ENCODE assay signal across 12 mouse cellular contexts in the genomic region with DNA sequence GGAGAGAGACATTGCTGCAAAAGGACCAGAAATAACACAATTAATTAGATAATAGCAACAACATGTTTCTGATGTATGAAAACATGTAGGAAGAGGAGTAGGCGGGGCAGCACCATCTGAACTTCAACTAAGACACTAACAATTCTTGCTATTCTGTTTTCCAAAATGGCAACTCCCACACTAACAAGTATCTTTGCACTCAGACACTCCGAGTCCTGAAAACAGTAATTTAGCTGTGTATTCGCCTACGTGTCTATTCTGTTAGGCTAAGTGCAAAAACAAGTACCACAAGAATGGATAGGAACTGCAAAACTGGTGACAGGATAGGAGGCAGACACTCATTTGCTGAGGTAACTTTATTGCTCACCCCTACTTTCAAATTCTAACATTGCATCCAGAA.
"Had no signal": no experiment of that assay in that cellular context is flagged by ENCODE, and none has a peak within 500 bp of the region (broad histone marks: within the 10 kb centered on the region; RNA-seq: fewer than 3 reads in every experiment).

No protein-coding gene starts in this region.

- DNase-seq: liver, embryonic 13.5 days; liver, postnatal 0 days; lung, adult 2 months; lung, postnatal 14 days; lung, postnatal 36 days; right cerebral cortex, postnatal 14 days; thymus, adult 18-20 months; thymus, postnatal 14 days; thymus, postnatal 36 days had no signal

- ATAC-seq: liver, postnatal 0 days; lung, postnatal 0 days; midbrain, embryonic 13.5 days; midbrain, embryonic 15.5 days had no signal
